Mouse (Mus musculus) spleen, adult 2 months (tissue): ENCODE measurements around the gene Col4a6. TPM values are rescaled to one million over a fixed set of nuclear protein-coding genes. Genes with fewer than 3 reads are reported as not detected.

Experiments used
- DNase-seq, 2 experiments: peaks; one replicate each; pipeline versions ENCODE4 v3.0.0 to v3.0.0-alpha.2; 2012 to 2021; ENCODE audit warnings: low spot score in 2 of 2, low read depth in 1 of 2
- H3K27ac ChIP-seq: fragments of 200-500 bp; 2 replicates; pipeline ENCODE4 v1.5.1; 2012; ENCODE audit warnings: low read length, inconsistent platforms; ENCODE audit not compliant: insufficient read depth
- H3K27me3 ChIP-seq: fragments of 200-500 bp; 2 replicates; pipeline ENCODE4 v1.6.1; 2012; ENCODE audit warnings: mild to moderate bottlenecking, moderate library complexity, low read length, inconsistent platforms; ENCODE audit not compliant: control insufficient read depth, insufficient read depth
- H3K36me3 ChIP-seq: fragments of 200-500 bp; 2 replicates; pipeline ENCODE4 v1.6.1; 2012; ENCODE audit warnings: mild to moderate bottlenecking, low read length, inconsistent platforms; ENCODE audit not compliant: control insufficient read depth, insufficient read depth
- H3K4me1 ChIP-seq: fragments of 200-500 bp; 2 replicates; pipeline ENCODE4 v1.6.1; 2011; ENCODE audit warnings: inconsistent platforms; ENCODE audit not compliant: control insufficient read depth, insufficient read depth, insufficient read length
- H3K4me3 ChIP-seq: fragments of 200-500 bp; 2 replicates; pipeline ENCODE4 v1.5.1; 2011; ENCODE audit warnings: mild to moderate bottlenecking, inconsistent platforms; ENCODE audit not compliant: insufficient read depth, insufficient read length; ENCODE audit errors: extremely low read depth
- CTCF ChIP-seq: fragments of 200-500 bp; IDR thresholded peaks from 2 replicates; pipeline ENCODE4 v1.5.1; 2011; ENCODE audit warnings: mild to moderate bottlenecking, inconsistent platforms; ENCODE audit not compliant: insufficient read depth, insufficient read length, insufficient replicate concordance; ENCODE audit errors: extremely low read depth
- POLR2A ChIP-seq: fragments of 200-500 bp; IDR thresholded peaks from 2 replicates; pipeline ENCODE4 v1.6.1; 2011; ENCODE audit warnings: low read depth, low read length, inconsistent platforms
- WGBS: fragments of 180-500 bp; shearing (Covaris S2); methylation state at CpG from one replicate; pipeline ENCODE4 v1.1.7; 2018; 5-methylcytosine and 5-hydroxymethylcytosine counted together
- polyA plus RNA-seq: library from polyadenylated mRNA; depleted of rRNA; stranded (reverse); fragments of >200 nt; gene quantifications from 2 replicates; pipeline ENCODE4 v1.2.3, GENCODE M21; 2012

The Col4a6 gene
- polyA plus RNA-seq, 1 experiment, result 0.09 TPM

DNA sequence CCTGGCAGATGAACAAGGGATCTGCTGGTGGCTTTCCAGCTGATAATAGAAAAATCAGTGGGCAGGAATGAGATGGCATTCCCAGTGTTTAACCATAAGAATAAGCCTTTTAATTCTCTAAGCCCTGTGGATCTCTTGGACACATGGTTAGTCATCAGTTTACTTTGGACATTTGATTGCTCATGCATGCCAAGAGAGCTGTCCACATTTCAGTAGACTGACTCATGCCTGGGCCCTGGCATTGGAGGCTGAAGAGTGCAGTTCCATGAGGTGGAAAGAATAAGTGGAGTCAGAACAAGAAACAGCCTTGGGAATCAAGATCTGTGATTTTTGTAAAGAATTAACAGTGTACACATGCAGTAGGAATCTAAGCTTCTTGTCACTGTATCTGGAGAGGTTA, 110.5 kb downstream of the Col4a6 start:
- H3K27me3 ChIP-seq, result no peaks in the 10 kb centered on the region
- no peak overlapping the region for H3K27ac ChIP-seq
- no peaks in the 10 kb centered on the region for H3K36me3 ChIP-seq
- DNase-seq, result no peak
- H3K4me1 ChIP-seq, result no peaks in the 10 kb centered on the region
- TF ChIP-seq CTCF (no peak), POLR2A (no peak)
- H3K4me3 ChIP-seq, result no peak overlapping the region

GRCm38 (mm10) chrX:141341417-141341816, 132.5 kb downstream of the Col4a6 start:
- Histone ChIP-seq H3K4me1 (no peaks in the 10 kb centered on the region), H3K27ac (no peak overlapping the region), H3K27me3 (no peaks in the 10 kb centered on the region), H3K36me3 (no peaks in the 10 kb centered on the region), H3K4me3 (no peak overlapping the region)
- 75% methylated on average over 2 of the region's 2 CpGs for WGBS
- DNase-seq, result no peak
- TF ChIP-seq POLR2A, result no peak
- no peak for TF ChIP-seq CTCF

- H3K4me3 ChIP-seq, result no peak overlapping the region
- no peak overlapping the region for H3K27ac ChIP-seq
- no peaks in the 10 kb centered on the region for H3K4me1 ChIP-seq
- WGBS, result 83% methylated on average over 2 of the region's 2 CpGs
- no peaks in the 10 kb centered on the region for H3K27me3 ChIP-seq
- TF ChIP-seq POLR2A (no peak), CTCF (no peak)
- no peaks in the 10 kb centered on the region for H3K36me3 ChIP-seq
- DNase-seq, result no peak
These were observed 145.8 kb downstream of the Col4a6 start for GRCm38 (mm10) chrX:141328044-141328443.

GRCm38 (mm10) chrX:141324201-141324600, 149.7 kb downstream of the Col4a6 start:
- TF ChIP-seq POLR2A, result no peak
- TF ChIP-seq CTCF, result no peak
- WGBS, result 81% methylated on average over 3 of the region's 3 CpGs
- DNase-seq, result no peak

DNA sequence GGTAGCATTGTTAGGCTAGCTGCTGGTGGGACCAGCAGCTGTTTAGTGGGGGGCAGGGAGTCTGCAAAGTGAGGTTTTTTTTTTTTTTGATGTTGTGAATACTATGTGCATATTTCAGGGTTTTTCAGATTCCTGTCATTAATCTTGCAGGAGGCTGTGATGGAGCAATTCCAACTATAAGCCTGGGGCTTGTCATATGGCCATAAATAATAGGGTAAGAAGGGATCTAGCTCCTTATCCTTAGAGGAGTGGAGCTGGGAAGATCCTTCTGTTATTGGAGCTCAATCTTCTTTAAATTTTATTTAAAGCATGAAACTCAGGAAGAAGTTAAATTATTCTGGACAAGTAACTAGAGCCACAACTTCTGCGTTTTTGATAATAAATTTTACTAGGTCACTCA, 157.7 kb downstream of the Col4a6 start:
- DNase-seq, result no peak
- Histone ChIP-seq H3K4me3 (no peak overlapping the region), H3K4me1 (no peaks in the 10 kb centered on the region), H3K27me3 (no peaks in the 10 kb centered on the region), H3K27ac (no peak overlapping the region), H3K36me3 (no peaks in the 10 kb centered on the region)
- WGBS, result 34% methylated on average over 1 of the region's 1 CpGs
- TF ChIP-seq POLR2A (no peak), CTCF (no peak)

More at GRCm38 (mm10) chrX:141324201-141324600, 149.7 kb downstream of the Col4a6 start:
- Histone ChIP-seq H3K4me3 (no peak overlapping the region), H3K4me1 (no peaks in the 10 kb centered on the region), H3K27me3 (no peaks in the 10 kb centered on the region), H3K36me3 (no peaks in the 10 kb centered on the region), H3K27ac (no peak overlapping the region)

DNA sequence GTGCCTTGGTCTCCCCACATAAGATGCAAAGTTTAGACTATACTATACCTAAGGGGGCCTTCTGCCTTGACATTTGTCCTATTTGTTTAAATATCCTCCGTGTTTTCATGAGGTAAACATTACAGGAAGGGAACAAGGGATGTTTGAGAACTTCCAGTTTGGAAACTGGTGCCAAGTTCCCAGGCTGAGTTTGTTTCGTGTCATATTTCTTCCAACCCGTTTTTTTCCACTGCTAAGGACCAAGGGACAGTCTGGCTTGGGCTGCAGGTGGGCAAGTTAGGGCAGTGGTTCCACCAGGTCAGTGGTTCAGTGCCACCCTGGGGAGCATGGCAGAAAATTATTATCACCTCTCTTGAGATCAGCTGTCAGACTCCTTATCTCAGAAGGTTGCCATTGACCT, 158.1 kb downstream of the Col4a6 start:
- Histone ChIP-seq H3K36me3 (no peaks in the 10 kb centered on the region), H3K27ac (no peak overlapping the region), H3K4me1 (no peaks in the 10 kb centered on the region), H3K27me3 (no peaks in the 10 kb centered on the region), H3K4me3 (no peak overlapping the region)
- WGBS, result 44% methylated on average over 3 of the region's 3 CpGs
- DNase-seq, result no peak
- no peak for TF ChIP-seq POLR2A
- no peak for TF ChIP-seq CTCF

GRCm38 (mm10) chrX:141292702-141293462, 181.0 kb downstream of the Col4a6 start:
- no peak for TF ChIP-seq POLR2A
- H3K27ac ChIP-seq, result no peak overlapping the region

More at GRCm38 (mm10) chrX:141292702-141293462, 181.0 kb downstream of the Col4a6 start:
- Histone ChIP-seq H3K27me3 (no peaks in the 10 kb centered on the region), H3K4me1 (no peaks in the 10 kb centered on the region), H3K4me3 (no peak overlapping the region), H3K36me3 (no peaks in the 10 kb centered on the region)
- WGBS, result 35% methylated on average over 3 of the region's 3 CpGs
- DNase-seq, result no peak
